Mouse (Mus musculus) hindbrain, embryonic 15.5 days (tissue): ENCODE results near the gene E2f3. TPM values are rescaled to one million over a fixed set of nuclear protein-coding genes. Genes with fewer than 3 reads are reported as not detected.

Experiments
- ATAC-seq: fragments of 200-750 bp; cut with Nextera tagmentation; 2 replicates; pipeline ENCODE4 v1.8.0; 2017; ENCODE audit warnings: low read depth, moderate number of reproducible peaks, moderate TSS enrichment; ENCODE audit not compliant: low FRiP score
- H3K27ac ChIP-seq: fragments of 300-500 bp; sonication (generic); replicated peaks from 2 replicates; pipeline ENCODE4 v1.5.1; 2015; ENCODE audit warnings: mild to moderate bottlenecking, inconsistent platforms
- H3K27me3 ChIP-seq: fragments of 300-500 bp; sonication (generic); 2 replicates; pipeline ENCODE4 v1.6.1; 2015; ENCODE audit warnings: control low read depth, inconsistent platforms
- H3K36me3 ChIP-seq: fragments of 300-500 bp; sonication (generic); 2 replicates; pipeline ENCODE4 v1.6.1; 2015; ENCODE audit warnings: control low read depth, inconsistent platforms
- H3K4me1 ChIP-seq: fragments of 300-500 bp; sonication (generic); replicated peaks from 2 replicates; pipeline ENCODE4 v1.6.1; 2015; ENCODE audit warnings: control low read depth, inconsistent platforms
- H3K4me2 ChIP-seq: fragments of 300-500 bp; sonication (generic); 2 replicates; pipeline ENCODE4 v1.6.1; 2015; ENCODE audit warnings: moderate library complexity, mild to moderate bottlenecking, inconsistent platforms
- H3K4me3 ChIP-seq: fragments of 300-500 bp; sonication (generic); 2 replicates; pipeline ENCODE4 v1.5.1; 2015; ENCODE audit warnings: mild to moderate bottlenecking, inconsistent platforms
- H3K9ac ChIP-seq: fragments of 300-500 bp; sonication (generic); 2 replicates; pipeline ENCODE4 v1.6.1; 2015; ENCODE audit warnings: inconsistent platforms
- H3K9me3 ChIP-seq: fragments of 300-500 bp; sonication (generic); 2 replicates; pipeline ENCODE4 v1.6.1; 2016; ENCODE audit warnings: control low read depth, inconsistent platforms
- WGBS: fragments of 180-500 bp; shearing (Covaris S2); methylation state at CpG from one replicate; pipeline ENCODE4 v1.1.7; 2015; 5-methylcytosine and 5-hydroxymethylcytosine counted together
- polyA plus RNA-seq: library from polyadenylated mRNA; unstranded; fragments of >200 nt; fragmentation: Nextera tagmentation; extraction: Ambion mirVana; gene quantifications from 2 replicates; pipeline ENCODE4 v1.2.1, GENCODE M21; 2015

Gene E2f3
- polyA plus RNA-seq, 1 experiment from 2014 or later: 5.5 TPM

GRCm38 (mm10) chr13:29911141-29911540 is 74.7 kb downstream of the E2f3 start:
- H3K36me3 ChIP-seq: peaks cover 43% of the 10 kb centered on the region
- H3K9ac ChIP-seq: no peak overlapping the region
- ATAC-seq: no peak
- H3K4me2 ChIP-seq: no peak overlapping the region
- no peaks in the 10 kb centered on the region for H3K27me3 ChIP-seq
- H3K27ac ChIP-seq: no peak overlapping the region
- no peaks in the 10 kb centered on the region for H3K9me3 ChIP-seq
- H3K4me3 ChIP-seq: no peak overlapping the region
- 95% methylated on average over 3 of the region's 3 CpGs for WGBS
- H3K4me1 ChIP-seq: no peaks in the 10 kb centered on the region

- Histone ChIP-seq H3K36me3 (peaks cover 51% of the 10 kb centered on the region), H3K9me3 (peaks cover 10% of the 10 kb centered on the region), H3K9ac (no peak overlapping the region), H3K27ac (no peak overlapping the region), H3K4me3 (no peak overlapping the region), H3K4me2 (no peak overlapping the region), H3K27me3 (no peaks in the 10 kb centered on the region), H3K4me1 (no peaks in the 10 kb centered on the region)
- WGBS: 98% methylated on average over 9 of the region's 9 CpGs
- no peak for ATAC-seq
Measured at GRCm38 (mm10) chr13:29908431-29908830, 77.4 kb downstream of the E2f3 start.

GRCm38 (mm10) chr13:29907995-29908394 is 77.9 kb downstream of the E2f3 start:
- Histone ChIP-seq H3K36me3 (peaks cover 51% of the 10 kb centered on the region), H3K4me2 (no peak overlapping the region), H3K9ac (no peak overlapping the region), H3K27me3 (no peaks in the 10 kb centered on the region), H3K4me1 (no peaks in the 10 kb centered on the region), H3K4me3 (no peak overlapping the region), H3K9me3 (peaks cover 10% of the 10 kb centered on the region), H3K27ac (no peak overlapping the region)
- no peak for ATAC-seq
- 94% methylated on average over 9 of the region's 9 CpGs for WGBS

- H3K9me3 ChIP-seq: peaks cover 10% of the 10 kb centered on the region
- no peak overlapping the region for H3K4me3 ChIP-seq
- no peaks in the 10 kb centered on the region for H3K4me1 ChIP-seq
- H3K27ac ChIP-seq: no peak overlapping the region
- no peak overlapping the region for H3K9ac ChIP-seq
- no peaks in the 10 kb centered on the region for H3K27me3 ChIP-seq
- ATAC-seq: no peak
- 96% methylated on average over 10 of the region's 10 CpGs for WGBS
- H3K4me2 ChIP-seq: no peak overlapping the region
- peaks cover 45% of the 10 kb centered on the region for H3K36me3 ChIP-seq
Measured at GRCm38 (mm10) chr13:29906734-29907133, 79.1 kb downstream of the E2f3 start.

GRCm38 (mm10) chr13:29903341-29903740 is 82.5 kb downstream of the E2f3 start:
- Histone ChIP-seq H3K4me1 (no peaks in the 10 kb centered on the region), H3K27ac (no peak overlapping the region), H3K9me3 (peaks cover 10% of the 10 kb centered on the region), H3K4me3 (no peak overlapping the region), H3K9ac (no peak overlapping the region), H3K27me3 (no peaks in the 10 kb centered on the region), H3K36me3 (peaks cover 26% of the 10 kb centered on the region), H3K4me2 (no peak overlapping the region)
- ATAC-seq: no peak
- 100% methylated on average over 1 of the region's 1 CpGs for WGBS

- 96% methylated on average over 1 of the region's 1 CpGs for WGBS
- Histone ChIP-seq H3K9ac (no peak overlapping the region), H3K4me3 (no peak overlapping the region), H3K27ac (no peak overlapping the region), H3K36me3 (peaks cover 19% of the 10 kb centered on the region), H3K4me1 (no peaks in the 10 kb centered on the region), H3K9me3 (peaks cover 10% of the 10 kb centered on the region), H3K27me3 (no peaks in the 10 kb centered on the region), H3K4me2 (no peak overlapping the region)
- no peak for ATAC-seq
Measured at GRCm38 (mm10) chr13:29902676-29903075, 83.2 kb downstream of the E2f3 start.

- H3K4me3 ChIP-seq: no peak overlapping the region
- H3K4me2 ChIP-seq: no peak overlapping the region
- H3K4me1 ChIP-seq: no peaks in the 10 kb centered on the region
- H3K27ac ChIP-seq: no peak overlapping the region
- H3K36me3 ChIP-seq: peaks cover 11% of the 10 kb centered on the region
- no peak for ATAC-seq
- 83% methylated on average over 4 of the region's 4 CpGs for WGBS
- no peak overlapping the region for H3K9ac ChIP-seq
- H3K27me3 ChIP-seq: no peaks in the 10 kb centered on the region
- H3K9me3 ChIP-seq: peaks cover 10% of the 10 kb centered on the region
Measured at GRCm38 (mm10) chr13:29901641-29902040, 84.2 kb downstream of the E2f3 start.

- no peaks in the 10 kb centered on the region for H3K27me3 ChIP-seq
- H3K4me1 ChIP-seq: no peaks in the 10 kb centered on the region
- H3K4me2 ChIP-seq: no peak overlapping the region
- H3K36me3 ChIP-seq: no peaks in the 10 kb centered on the region
- no peak overlapping the region for H3K27ac ChIP-seq
- no peak overlapping the region for H3K9ac ChIP-seq
- ATAC-seq: no peak
- no peaks in the 10 kb centered on the region for H3K9me3 ChIP-seq
- no peak overlapping the region for H3K4me3 ChIP-seq
- 100% methylated on average over 3 of the region's 3 CpGs for WGBS
Measured at GRCm38 (mm10) chr13:29866780-29867179, 119.1 kb downstream of the E2f3 start.

GRCm38 (mm10) chr13:29864331-29864730 is 121.5 kb downstream of the E2f3 start:
- Histone ChIP-seq H3K27ac (no peak overlapping the region), H3K4me3 (no peak overlapping the region), H3K9ac (no peak overlapping the region), H3K4me2 (no peak overlapping the region), H3K9me3 (no peaks in the 10 kb centered on the region), H3K27me3 (no peaks in the 10 kb centered on the region), H3K36me3 (no peaks in the 10 kb centered on the region), H3K4me1 (no peaks in the 10 kb centered on the region)
- ATAC-seq: no peak
- 67% methylated on average over 6 of the region's 6 CpGs for WGBS

- ATAC-seq: no peak
- Histone ChIP-seq H3K4me3 (no peak overlapping the region), H3K27me3 (no peaks in the 10 kb centered on the region), H3K9ac (no peak overlapping the region), H3K4me1 (no peaks in the 10 kb centered on the region), H3K27ac (no peak overlapping the region), H3K36me3 (no peaks in the 10 kb centered on the region), H3K4me2 (no peak overlapping the region), H3K9me3 (no peaks in the 10 kb centered on the region)
- 75% methylated on average over 2 of the region's 2 CpGs for WGBS
Measured at GRCm38 (mm10) chr13:29860087-29860486, 125.8 kb downstream of the E2f3 start.

- H3K36me3 ChIP-seq: no peaks in the 10 kb centered on the region
- WGBS: 26% methylated on average over 4 of the region's 4 CpGs
- peaks cover 14% of the 10 kb centered on the region for H3K4me1 ChIP-seq
- ATAC-seq: peak; percentile 49
- no peak overlapping the region for H3K27ac ChIP-seq
- no peaks in the 10 kb centered on the region for H3K9me3 ChIP-seq
- H3K4me2 ChIP-seq: no peak overlapping the region
- H3K9ac ChIP-seq: no peak overlapping the region
- H3K4me3 ChIP-seq: no peak overlapping the region
- no peaks in the 10 kb centered on the region for H3K27me3 ChIP-seq
Measured at GRCm38 (mm10) chr13:29857436-29857835, 128.4 kb downstream of the E2f3 start.
